Mouse (Mus musculus): ENCODE measurements around the gene Lmod3. TPM values are rescaled to one million over a fixed set of nuclear protein-coding genes. Genes with fewer than 3 reads are reported as not detected.

Gene Lmod3
- polyA plus RNA-seq, 1 experiment from 2014 or later: 7.2 TPM

GRCm38 (mm10) chr6:97208406-97208805 is 44.2 kb downstream of the Lmod3 start:
- peaks cover 15% of the 10 kb centered on the region; the same call in 1 of the 2 replicates for H3K4me1 ChIP-seq
- no peaks in the 10 kb centered on the region for H3K9me3 ChIP-seq
- H3K36me3 ChIP-seq: no peaks in the 10 kb centered on the region
- 43% methylated on average over 3 of the region's 3 CpGs for WGBS
- no peak overlapping the region for H3K4me2 ChIP-seq
- H3K9ac ChIP-seq: no peak overlapping the region
- no peak for ATAC-seq (ENCODE audit: insufficient number of reproducible peaks, low FRiP score, low TSS enrichment, low read depth)
- no peaks in the 10 kb centered on the region for H3K27me3 ChIP-seq
- H3K4me3 ChIP-seq: no peak overlapping the region
- no peak overlapping the region for H3K27ac ChIP-seq

GRCm38 (mm10) chr6:97207085-97207484 is 45.5 kb downstream of the Lmod3 start:
- H3K4me1 ChIP-seq: peaks cover 13% of the 10 kb centered on the region; the same call in 1 of the 2 replicates
- no peak overlapping the region for H3K27ac ChIP-seq
- H3K36me3 ChIP-seq: no peaks in the 10 kb centered on the region
- 68% methylated on average over 4 of the region's 4 CpGs for WGBS
- H3K4me2 ChIP-seq: no peak overlapping the region
- H3K9me3 ChIP-seq: no peaks in the 10 kb centered on the region
- ATAC-seq (ENCODE audit: insufficient number of reproducible peaks, low FRiP score, low TSS enrichment, low read depth): no peak
- H3K9ac ChIP-seq: no peak overlapping the region
- no peak overlapping the region for H3K4me3 ChIP-seq
- no peaks in the 10 kb centered on the region for H3K27me3 ChIP-seq

- ATAC-seq (ENCODE audit: insufficient number of reproducible peaks, low FRiP score, low TSS enrichment, low read depth): peak; percentile 98
Observed at GRCm38 (mm10) chr6:97205439-97205885, 47.1 kb downstream of the Lmod3 start, which contains the start of gene Uba3. TSS of gene Uba3 (minus strand) at chr6:97205647.

GRCm38 (mm10) chr6:97204952-97205351 is 47.6 kb downstream of the Lmod3 start:
- Histone ChIP-seq H3K36me3 (peaks cover 5% of the 10 kb centered on the region; the same call in 1 of the 2 replicates), H3K9ac (peak overlapping the region; percentile 95), H3K9me3 (no peaks in the 10 kb centered on the region), H3K27me3 (no peaks in the 10 kb centered on the region), H3K4me3 (peak overlapping the region; percentile 86), H3K4me1 (peaks cover 10% of the 10 kb centered on the region; the same call in 1 of the 2 replicates), H3K27ac (peak overlapping the region; percentile 85), H3K4me2 (peak overlapping the region; percentile 65)
- 0 out of 2 replicates have a peak, but pooled peaks have one; percentile 42 for ATAC-seq (ENCODE audit: insufficient number of reproducible peaks, low FRiP score, low TSS enrichment, low read depth)
- under 1% methylated on average over 16 of the region's 16 CpGs for WGBS

More at GRCm38 (mm10) chr6:97205439-97205885, 47.1 kb downstream of the Lmod3 start, which contains the start of gene Uba3:
- H3K36me3 ChIP-seq: peaks cover 5% of the 10 kb centered on the region; the same call in 1 of the 2 replicates
- peak within 1 kb of the TSS; percentile 95 for H3K9ac ChIP-seq
- peaks cover 10% of the 10 kb centered on the region; the same call in 1 of the 2 replicates for H3K4me1 ChIP-seq
- H3K27ac ChIP-seq: peak within 1 kb of the TSS; percentile 85
- no peaks in the 10 kb centered on the region for H3K9me3 ChIP-seq
- peak within 1 kb of the TSS; percentile 65 for H3K4me2 ChIP-seq
- H3K27me3 ChIP-seq: no peaks in the 10 kb centered on the region
- H3K4me3 ChIP-seq: peak within 1 kb of the TSS; percentile 86
- WGBS: under 1% methylated on average over 35 of the region's 38 CpGs

DNA sequence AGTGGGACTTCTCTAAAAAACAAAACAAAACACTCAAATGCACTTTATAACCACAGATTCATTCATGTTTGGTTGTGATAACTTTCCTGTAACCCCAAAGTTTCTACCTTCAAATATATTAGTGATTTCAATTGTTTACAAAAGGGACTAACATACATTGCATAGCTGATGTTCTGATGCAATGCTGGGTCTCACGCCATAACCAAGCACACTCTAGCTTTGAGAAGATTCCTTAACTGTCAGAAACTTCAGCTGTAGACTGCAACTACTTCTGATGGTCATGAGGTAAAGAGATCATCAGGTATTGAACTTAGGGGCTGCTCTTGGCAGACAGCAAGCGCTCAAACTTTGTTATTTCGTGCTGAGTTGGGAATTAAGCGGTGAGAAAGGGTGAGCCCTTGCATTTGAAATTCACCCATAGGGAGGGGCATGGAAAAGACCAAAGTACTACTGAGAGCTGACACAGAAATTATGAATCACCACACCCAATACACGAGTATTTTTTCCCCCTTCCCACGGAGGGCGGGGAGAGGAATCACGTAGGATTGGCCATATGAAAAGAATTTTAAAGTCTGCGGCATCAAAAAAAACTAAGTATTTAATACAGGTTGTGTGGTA is 48.2 kb downstream of the Lmod3 start:
- Histone ChIP-seq H3K36me3 (peaks cover 5% of the 10 kb centered on the region; the same call in 1 of the 2 replicates), H3K27ac (peak overlapping the region; percentile 85; the same call in 1 of the 2 replicates), H3K9ac (peak overlapping the region; percentile 95; the same call in 1 of the 2 replicates), H3K9me3 (no peaks in the 10 kb centered on the region), H3K4me1 (peaks cover 10% of the 10 kb centered on the region; the same call in 1 of the 2 replicates), H3K4me3 (peak overlapping the region; percentile 86), H3K27me3 (no peaks in the 10 kb centered on the region), H3K4me2 (peak overlapping the region; percentile 65)
- ATAC-seq (ENCODE audit: insufficient number of reproducible peaks, low FRiP score, low TSS enrichment, low read depth): no peak
- WGBS: 9% methylated on average over 9 of the region's 9 CpGs

- no peak for ATAC-seq (ENCODE audit: insufficient number of reproducible peaks, low FRiP score, low TSS enrichment, low read depth)
- WGBS: 87% methylated on average over 3 of the region's 3 CpGs
Observed at GRCm38 (mm10) chr6:97202477-97202876, 50.1 kb downstream of the Lmod3 start.

GRCm38 (mm10) chr6:97200437-97200836 is 52.1 kb downstream of the Lmod3 start:
- Histone ChIP-seq H3K27ac (no peak overlapping the region), H3K36me3 (peaks cover 29% of the 10 kb centered on the region), H3K4me1 (peaks cover 10% of the 10 kb centered on the region; the same call in 1 of the 2 replicates), H3K4me2 (no peak overlapping the region), H3K4me3 (no peak overlapping the region), H3K9me3 (no peaks in the 10 kb centered on the region), H3K9ac (no peak overlapping the region), H3K27me3 (no peaks in the 10 kb centered on the region)
- no peak for ATAC-seq (ENCODE audit: insufficient number of reproducible peaks, low FRiP score, low TSS enrichment, low read depth)
- 61% methylated on average over 3 of the region's 3 CpGs for WGBS

More at GRCm38 (mm10) chr6:97202477-97202876, 50.1 kb downstream of the Lmod3 start:
- no peaks in the 10 kb centered on the region for H3K27me3 ChIP-seq
- no peak overlapping the region for H3K4me3 ChIP-seq
- no peak overlapping the region for H3K27ac ChIP-seq
- no peak overlapping the region for H3K9ac ChIP-seq
- H3K36me3 ChIP-seq: peaks cover 14% of the 10 kb centered on the region
- H3K4me2 ChIP-seq: no peak overlapping the region
- peaks cover 10% of the 10 kb centered on the region; the same call in 1 of the 2 replicates for H3K4me1 ChIP-seq
- H3K9me3 ChIP-seq: no peaks in the 10 kb centered on the region

Other genes with a start within 250 kb of the Lmod3 start
- gene Fam19a4, start 192.3 kb downstream of the Lmod3 start, polyA plus RNA-seq (2015; fragmentation: Nextera tagmentation; extraction: Ambion mirVana): 0.22 and 0.27 TPM in 2 replicates
- gene Eogt, start 103.6 kb downstream of the Lmod3 start, polyA plus RNA-seq (2015; fragmentation: Nextera tagmentation; extraction: Ambion mirVana): 14.9 TPM in 2 replicates
- gene Tmf1, start 73.6 kb downstream of the Lmod3 start, polyA plus RNA-seq (2015; fragmentation: Nextera tagmentation; extraction: Ambion mirVana): 38.5 and 40.3 TPM in 2 replicates
- gene Uba3, start 47.1 kb downstream of the Lmod3 start, polyA plus RNA-seq (2015; fragmentation: Nextera tagmentation; extraction: Ambion mirVana): 77.0 and 81.4 TPM in 2 replicates
- gene Arl6ip5, start 42.1 kb downstream of the Lmod3 start, polyA plus RNA-seq (2015; fragmentation: Nextera tagmentation; extraction: Ambion mirVana): 85.2 and 108 TPM in 2 replicates